Mouse (Mus musculus) brain, adult 2 months (tissue): ENCODE data around the gene Wdr89.

Source experiments
- DNase-seq: peaks from one replicate; pipeline ENCODE4 v3.0.0; 2011; ENCODE audit warnings: low read depth, low spot score

The Wdr89 gene

GRCm38 (mm10) chr12:75616158-75616791 lies 53.1 kb downstream of the Wdr89 start:
- no peak for DNase-seq

GRCm38 (mm10) chr12:75615556-75615955 lies 53.8 kb downstream of the Wdr89 start:
- no peak for DNase-seq

GRCm38 (mm10) chr12:75612711-75613110 lies 56.6 kb downstream of the Wdr89 start:
- DNase-seq: peak; percentile 88

- peak; percentile 45 for DNase-seq
Measured at GRCm38 (mm10) chr12:75599490-75599889, 69.8 kb downstream of the Wdr89 start.

- DNase-seq: no peak
Measured at GRCm38 (mm10) chr12:75598988-75599387, 70.3 kb downstream of the Wdr89 start.

- DNase-seq: peak; percentile 63
Measured at GRCm38 (mm10) chr12:75597707-75598106, 71.6 kb downstream of the Wdr89 start.

GRCm38 (mm10) chr12:75596154-75597002 lies 73.0 kb downstream of the Wdr89 start, which contains the start of gene Ppp2r5e:
Ppp2r5e (minus strand) TSS chr12:75596245.
- DNase-seq: peak; percentile 99

- peak; percentile 43 for DNase-seq
Measured at GRCm38 (mm10) chr12:75595291-75596153, 73.8 kb downstream of the Wdr89 start.

- DNase-seq: no peak
Measured at GRCm38 (mm10) chr12:75594404-75594803, 74.9 kb downstream of the Wdr89 start.

GRCm38 (mm10) chr12:75593817-75594216 lies 75.5 kb downstream of the Wdr89 start:
- no peak for DNase-seq

- no peak for DNase-seq
Measured at GRCm38 (mm10) chr12:75587501-75587900, 81.8 kb downstream of the Wdr89 start.

- DNase-seq: no peak
Measured at GRCm38 (mm10) chr12:75583776-75584175, 85.6 kb downstream of the Wdr89 start.
